Mouse (Mus musculus): Measurements from ENCODE around the gene Nfix.

DNA sequence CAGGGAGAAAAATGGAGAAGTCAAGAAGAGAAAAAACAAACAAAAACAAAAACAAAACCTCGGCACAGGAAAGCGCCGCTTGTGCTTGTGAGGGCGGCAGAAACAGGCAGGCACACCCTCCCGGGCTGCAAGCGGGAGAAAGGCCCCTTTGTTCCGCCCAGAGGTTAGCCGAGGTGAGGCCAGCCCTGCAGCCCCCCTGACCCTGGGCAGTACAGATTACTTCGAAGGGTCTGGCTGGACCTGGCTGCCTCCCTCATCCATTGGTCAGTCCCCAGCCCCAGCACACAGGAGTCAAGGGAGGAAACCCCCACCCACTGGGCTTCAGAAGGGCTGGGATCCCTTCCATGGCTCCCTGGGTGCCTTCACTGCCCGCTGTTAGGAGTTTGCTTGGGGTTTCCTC, 61.9 kb downstream of the Nfix start:
- TF ChIP-seq CTCF (IDR thresholded peaks at IDR 0.05; ENCODE audit: low read depth) (no peak), EP300 (IDR thresholded peaks at IDR 0.05; ENCODE audit: low read depth) (no peak)

All from liver, embryonic 14.5 days (tissue).